Mouse (Mus musculus) lung, adult 2 months (tissue): ENCODE data around the gene Raf1. TPM values are rescaled to one million over a fixed set of nuclear protein-coding genes. Genes with fewer than 3 reads are reported as not detected.

Source experiments
- DNase-seq: peaks from one replicate; pipeline ENCODE4 v3.0.0; 2022
- H3K4me1 ChIP-seq: fragments of 200-500 bp; 2 replicates; pipeline ENCODE4 v1.6.1; 2011; ENCODE audit warnings: low read length; ENCODE audit not compliant: control insufficient read depth, insufficient read depth
- H3K4me3 ChIP-seq: fragments of 200-500 bp; replicated peaks from 2 replicates; pipeline ENCODE3; 2011; ENCODE audit warnings: low read depth, mild to moderate bottlenecking, control low read depth, low read length; ENCODE audit errors: extremely low read depth
- CTCF ChIP-seq: fragments of 200-500 bp; IDR thresholded peaks from 2 replicates; pipeline ENCODE4 v1.5.1; 2011; ENCODE audit warnings: mild to moderate bottlenecking, low read length, control low read depth; ENCODE audit not compliant: insufficient read depth
- POLR2A ChIP-seq: fragments of 200-500 bp; IDR thresholded peaks from 2 replicates; pipeline ENCODE4 v1.6.1; 2011; ENCODE audit warnings: low read depth, mild to moderate bottlenecking, control low read depth, low read length, borderline replicate concordance; ENCODE audit errors: extremely low read depth
- WGBS: fragments of 180-500 bp; shearing (Covaris S2); methylation state at CpG from one replicate; pipeline ENCODE4 v1.1.7; 2018; 5-methylcytosine and 5-hydroxymethylcytosine counted together
- polyA plus RNA-seq: library from polyadenylated mRNA; depleted of rRNA; stranded (reverse); fragments of >200 nt; gene quantifications from 2 replicates; pipeline ENCODE4 v1.2.3, GENCODE M21; 2012

The Raf1 gene
- polyA plus RNA-seq, 1 experiment = 131 TPM

GRCm38 (mm10) chr6:115697739-115698558 is 21.5 kb upstream of the Raf1 start:
- WGBS = 39% methylated on average over 17 of the region's 17 CpGs
- peaks cover 7% of the 10 kb centered on the region for H3K4me1 ChIP-seq
- TF ChIP-seq CTCF (no peak), POLR2A (no peak)
- H3K4me3 ChIP-seq = no peak overlapping the region
- peak; percentile 27 for DNase-seq

- no peak for DNase-seq
- no peak overlapping the region for H3K4me3 ChIP-seq
- TF ChIP-seq POLR2A (no peak), CTCF (no peak)
- peaks cover 7% of the 10 kb centered on the region for H3K4me1 ChIP-seq
- 85% methylated on average over 7 of the region's 7 CpGs for WGBS
These were observed 20.3 kb upstream of the Raf1 start for GRCm38 (mm10) chr6:115696707-115697215.

- no peak for DNase-seq
- WGBS = 48% methylated on average over 7 of the region's 7 CpGs
- peaks cover 7% of the 10 kb centered on the region for H3K4me1 ChIP-seq
- H3K4me3 ChIP-seq = no peak overlapping the region
- TF ChIP-seq CTCF (no peak), POLR2A (no peak)
These were observed 18.7 kb upstream of the Raf1 start for GRCm38 (mm10) chr6:115695124-115695523.

GRCm38 (mm10) chr6:115694441-115694842 is 18.0 kb upstream of the Raf1 start:
- Histone ChIP-seq H3K4me3 (no peak overlapping the region), H3K4me1 (peaks cover 7% of the 10 kb centered on the region)
- 32% methylated on average over 9 of the region's 9 CpGs for WGBS
- DNase-seq = no peak
- TF ChIP-seq POLR2A = no peak
- no peak for TF ChIP-seq CTCF

GRCm38 (mm10) chr6:115692963-115693730 is 16.7 kb upstream of the Raf1 start:
- TF ChIP-seq CTCF (peak; percentile 17; the same call in 1 of the 2 replicates), POLR2A (no peak)
- 61% methylated on average over 5 of the region's 5 CpGs for WGBS
- no peak overlapping the region for H3K4me3 ChIP-seq
- DNase-seq = no peak
- H3K4me1 ChIP-seq = peaks cover 6% of the 10 kb centered on the region

- 50% methylated on average over 9 of the region's 9 CpGs for WGBS
- DNase-seq = no peak
- Histone ChIP-seq H3K4me1 (peaks cover 3% of the 10 kb centered on the region), H3K4me3 (no peak overlapping the region)
- no peak for TF ChIP-seq POLR2A
- no peak for TF ChIP-seq CTCF
These were observed 15.9 kb upstream of the Raf1 start for GRCm38 (mm10) chr6:115692163-115692950.

- no peak overlapping the region for H3K4me3 ChIP-seq
- TF ChIP-seq POLR2A (no peak), CTCF (no peak)
- WGBS = 85% methylated on average over 4 of the region's 4 CpGs
These were observed 13.7 kb upstream of the Raf1 start for GRCm38 (mm10) chr6:115690105-115690504.

GRCm38 (mm10) chr6:115688589-115688988 is 12.2 kb upstream of the Raf1 start:
- DNase-seq = no peak
- Histone ChIP-seq H3K4me1 (no peaks in the 10 kb centered on the region), H3K4me3 (no peak overlapping the region)
- no peak for TF ChIP-seq CTCF
- TF ChIP-seq POLR2A = no peak
- 77% methylated on average over 4 of the region's 4 CpGs for WGBS

More at GRCm38 (mm10) chr6:115690105-115690504, 13.7 kb upstream of the Raf1 start:
- no peak for DNase-seq
- H3K4me1 ChIP-seq = peaks cover under 1% of the 10 kb centered on the region

GRCm38 (mm10) chr6:115687753-115688152 is 11.3 kb upstream of the Raf1 start:
- TF ChIP-seq POLR2A (no peak), CTCF (no peak)
- WGBS = 59% methylated on average over 3 of the region's 3 CpGs
- DNase-seq = no peak
- Histone ChIP-seq H3K4me3 (no peak overlapping the region), H3K4me1 (no peaks in the 10 kb centered on the region)
